Mouse (Mus musculus): ENCODE results near the gene Ifrd1. TPM values are rescaled to one million over a fixed set of nuclear protein-coding genes. Genes with fewer than 3 reads are reported as not detected.

The Ifrd1 gene
- polyA plus RNA-seq (2012): 61.4 and 81.3 TPM in 2 replicates

- TF ChIP-seq GATA1 (IDR thresholded peaks at IDR 0.05; ENCODE audit: low read length): no peak
Observed at GRCm38 (mm10) chr12:40248454-40249180, at the start of gene Ifrd1. Ifrd1 (minus strand) TSS chr12:40248504.

- no peak for TF ChIP-seq GATA1 (IDR thresholded peaks at IDR 0.05; ENCODE audit: low read length)
Observed at GRCm38 (mm10) chr12:40286539-40286938, 38.2 kb upstream of the Ifrd1 start.

- no peak for TF ChIP-seq GATA1 (IDR thresholded peaks at IDR 0.05; ENCODE audit: low read length)
Observed at GRCm38 (mm10) chr12:40280596-40281325, 32.5 kb upstream of the Ifrd1 start.

GRCm38 (mm10) chr12:40277581-40277980 is 29.3 kb upstream of the Ifrd1 start:
- no peak for TF ChIP-seq GATA1 (IDR thresholded peaks at IDR 0.05; ENCODE audit: low read length)

GRCm38 (mm10) chr12:40274931-40275330 is 26.6 kb upstream of the Ifrd1 start:
- TF ChIP-seq GATA1 (IDR thresholded peaks at IDR 0.05; ENCODE audit: low read length): no peak

- TF ChIP-seq GATA1 (IDR thresholded peaks at IDR 0.05; ENCODE audit: low read length): no peak
Observed at GRCm38 (mm10) chr12:40273339-40273738, 25.0 kb upstream of the Ifrd1 start.

GRCm38 (mm10) chr12:40272710-40273109 is 24.4 kb upstream of the Ifrd1 start:
- TF ChIP-seq GATA1 (IDR thresholded peaks at IDR 0.05; ENCODE audit: low read length): no peak

- no peak for TF ChIP-seq GATA1 (IDR thresholded peaks at IDR 0.05; ENCODE audit: low read length)
Observed at GRCm38 (mm10) chr12:40268313-40268712, 20.0 kb upstream of the Ifrd1 start.

GRCm38 (mm10) chr12:40263712-40264111 is 15.4 kb upstream of the Ifrd1 start:
- no peak for TF ChIP-seq GATA1 (IDR thresholded peaks at IDR 0.05; ENCODE audit: low read length)

- no peak for TF ChIP-seq GATA1 (IDR thresholded peaks at IDR 0.05; ENCODE audit: low read length)
Observed at GRCm38 (mm10) chr12:40263006-40263405, 14.7 kb upstream of the Ifrd1 start.

- TF ChIP-seq GATA1 (IDR thresholded peaks at IDR 0.05; ENCODE audit: low read length): no peak
Observed at GRCm38 (mm10) chr12:40258462-40259000, 10.2 kb upstream of the Ifrd1 start.

- no peak for TF ChIP-seq GATA1 (IDR thresholded peaks at IDR 0.05; ENCODE audit: low read length)
Observed at GRCm38 (mm10) chr12:40257226-40257625, 8.9 kb upstream of the Ifrd1 start.

- no peak for TF ChIP-seq GATA1 (IDR thresholded peaks at IDR 0.05; ENCODE audit: low read length)
Observed at GRCm38 (mm10) chr12:40256543-40256942, 8.2 kb upstream of the Ifrd1 start.

- TF ChIP-seq GATA1 (IDR thresholded peaks at IDR 0.05; ENCODE audit: low read length): no peak
Observed at GRCm38 (mm10) chr12:40256033-40256432, 7.7 kb upstream of the Ifrd1 start.

- TF ChIP-seq GATA1 (IDR thresholded peaks at IDR 0.05; ENCODE audit: low read length): no peak
Observed at GRCm38 (mm10) chr12:40254729-40255128, 6.4 kb upstream of the Ifrd1 start.

- no peak for TF ChIP-seq GATA1 (IDR thresholded peaks at IDR 0.05; ENCODE audit: low read length)
Observed at GRCm38 (mm10) chr12:40253241-40253640, 4.9 kb upstream of the Ifrd1 start.

GRCm38 (mm10) chr12:40250256-40250655 is 2.0 kb upstream of the Ifrd1 start:
- TF ChIP-seq GATA1 (IDR thresholded peaks at IDR 0.05; ENCODE audit: low read length): no peak

All from G1E-ER4 (cell line).